Mouse (Mus musculus): ENCODE data around the gene Pde10a. TPM values are rescaled to one million over a fixed set of nuclear protein-coding genes. Genes with fewer than 3 reads are reported as not detected.

Gene Pde10a
- total RNA-seq, 2 experiments from 2014 or later = 4.0 to 6.0 TPM

- H3K27ac ChIP-seq = no peak overlapping the region
- TF ChIP-seq CTCF (IDR thresholded peaks at IDR 0.05) = no peak
- H3K4me3 ChIP-seq = no peak overlapping the region
- DNase-seq = no peak
- intact Hi-C loops (cut with DNase I) = no loop called here
Observed at GRCm38 (mm10) chr17:8792611-8793010, 267.4 kb downstream of the Pde10a start.

DNA sequence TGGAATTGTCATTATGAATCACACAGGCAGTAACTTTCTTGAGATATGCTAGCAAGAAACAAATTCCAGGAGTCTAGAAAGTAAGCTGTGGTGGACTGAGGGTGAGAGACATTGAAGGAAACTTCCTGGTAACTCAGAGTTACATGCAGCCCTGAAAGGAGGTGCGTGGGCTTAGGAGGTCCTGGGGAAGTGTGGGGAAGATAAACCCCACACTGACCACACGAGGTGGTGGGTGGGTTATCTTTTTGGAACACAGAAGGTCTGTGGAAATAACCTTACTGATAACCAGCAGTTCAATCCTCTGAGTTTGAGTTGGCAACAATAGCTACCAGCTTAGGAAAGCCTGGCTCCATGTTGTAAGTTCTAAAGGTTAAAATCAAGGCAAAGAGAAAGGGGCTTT, 272.5 kb downstream of the Pde10a start:
- intact Hi-C loops (cut with DNase I) = no loop called here

GRCm38 (mm10) chr17:8798531-8799295, 273.5 kb downstream of the Pde10a start:
- Histone ChIP-seq H3K27ac (no peak overlapping the region), H3K4me3 (no peak overlapping the region)
- intact Hi-C loops (cut with DNase I) = no loop called here
- TF ChIP-seq CTCF (IDR thresholded peaks at IDR 0.05) = no peak
- no peak for DNase-seq

More for the DNA sequence above, 272.5 kb downstream of the Pde10a start:
- no peak overlapping the region for H3K27ac ChIP-seq
- no peak overlapping the region for H3K4me3 ChIP-seq
- DNase-seq = no peak
- TF ChIP-seq CTCF (IDR thresholded peaks at IDR 0.05) = no peak

- no peak for TF ChIP-seq CTCF (IDR thresholded peaks at IDR 0.05)
- Histone ChIP-seq H3K4me3 (no peak overlapping the region), H3K27ac (no peak overlapping the region)
- DNase-seq = no peak
- intact Hi-C loops (cut with DNase I) = no loop called here
Observed at GRCm38 (mm10) chr17:8799296-8799731, 274.1 kb downstream of the Pde10a start.

GRCm38 (mm10) chr17:8799914-8800420, 274.8 kb downstream of the Pde10a start:
- no peak for TF ChIP-seq CTCF (IDR thresholded peaks at IDR 0.05)
- intact Hi-C loops (cut with DNase I) = no loop called here
- no peak for DNase-seq
- H3K27ac ChIP-seq = no peak overlapping the region
- peak overlapping the region; percentile 87 for H3K4me3 ChIP-seq

GRCm38 (mm10) chr17:8800478-8801082, 275.4 kb downstream of the Pde10a start:
- H3K27ac ChIP-seq = peak overlapping the region; percentile 86
- no peak for DNase-seq
- intact Hi-C loops (cut with DNase I) = no loop called here

GRCm38 (mm10) chr17:8801083-8801854, 276.1 kb downstream of the Pde10a start:
- peak overlapping the region; percentile 86 for H3K27ac ChIP-seq
- peak overlapping the region; percentile 87 for H3K4me3 ChIP-seq
- TF ChIP-seq CTCF (IDR thresholded peaks at IDR 0.05) = no peak
- DNase-seq = peak; percentile 86
- intact Hi-C loops (cut with DNase I) = no loop called here

More at GRCm38 (mm10) chr17:8800478-8801082, 275.4 kb downstream of the Pde10a start:
- peak; percentile 2; the same call in 1 of the 2 replicates for TF ChIP-seq CTCF (IDR thresholded peaks at IDR 0.05)
- H3K4me3 ChIP-seq = peak overlapping the region; percentile 87

DNA sequence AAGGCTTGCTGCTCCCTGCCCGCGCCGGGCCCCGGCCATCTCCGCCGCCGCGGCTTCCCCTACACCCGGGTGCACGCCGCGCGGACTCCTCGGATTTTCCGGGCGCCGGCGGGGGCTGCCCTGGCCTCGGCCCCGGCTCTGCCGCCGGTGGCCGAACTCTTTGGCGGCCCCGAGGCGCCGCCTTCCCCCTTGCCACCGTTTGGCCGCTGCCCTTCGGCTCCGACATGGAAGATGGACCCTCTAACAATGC, 276.6 kb downstream of the Pde10a start:
- no peak for DNase-seq

GRCm38 (mm10) chr17:8802161-8802888, 277.2 kb downstream of the Pde10a start:
- TF ChIP-seq CTCF (IDR thresholded peaks at IDR 0.05) = no peak
- intact Hi-C loops (cut with DNase I) = no loop called here
- DNase-seq = peak; percentile 54
- peak overlapping the region; percentile 86 for H3K27ac ChIP-seq
- peak overlapping the region; percentile 87 for H3K4me3 ChIP-seq

More for the DNA sequence above, 276.6 kb downstream of the Pde10a start:
- no peak for TF ChIP-seq CTCF (IDR thresholded peaks at IDR 0.05)
- Histone ChIP-seq H3K27ac (peak overlapping the region; percentile 86), H3K4me3 (peak overlapping the region; percentile 87)
- intact Hi-C loops (cut with DNase I) = no loop called here

- Histone ChIP-seq H3K4me3 (peak overlapping the region; percentile 87), H3K27ac (no peak overlapping the region)
- intact Hi-C loops (cut with DNase I) = no loop called here
- TF ChIP-seq CTCF (IDR thresholded peaks at IDR 0.05) = no peak
- DNase-seq = peak; percentile 28
Observed at GRCm38 (mm10) chr17:8802889-8803799, 278.0 kb downstream of the Pde10a start.

DNA sequence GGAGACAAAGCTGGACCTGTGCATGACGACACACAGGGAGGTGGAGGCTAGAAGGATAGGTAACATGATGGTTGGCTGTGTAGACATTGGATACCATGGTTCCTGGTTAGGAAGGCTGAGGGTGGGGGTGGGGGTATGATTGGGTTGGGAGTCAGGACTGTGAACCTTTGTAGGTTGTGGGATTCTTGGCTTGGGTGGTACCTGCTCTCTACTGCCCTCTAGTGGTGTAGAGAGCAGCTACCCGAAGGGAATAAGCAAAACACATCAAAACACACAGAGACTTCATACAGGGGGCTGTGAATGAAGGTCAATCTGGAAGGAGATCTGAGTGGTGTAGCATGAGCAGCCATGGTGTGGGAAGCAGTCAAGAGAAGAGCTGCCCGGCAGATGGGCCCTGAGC, 282.2 kb downstream of the Pde10a start:
- no peak overlapping the region for H3K4me3 ChIP-seq
- intact Hi-C loops (cut with DNase I) = loop anchor here (2.0 to 5.0 kb wide), 3 partner anchors 45 to 193 kb away; no protein-coding TSS in a partner anchor
- H3K27ac ChIP-seq = no peak overlapping the region
- peak; percentile 44 for DNase-seq
- TF ChIP-seq CTCF (IDR thresholded peaks at IDR 0.05) = peak; percentile 86

All from gastrocnemius, adult 2 months (tissue).